Mouse (Mus musculus) induced T-regulatory cell, adult 2 months (primary cell): ENCODE results near the gene Gfer.
"Not testable (repeated sequence)": the region's sequence is repeated elsewhere in the genome, so short reads cannot be mapped to it uniquely, and the experiment has no call there.

ENCODE experiments used
- DNase-seq: peaks from one replicate; pipeline ENCODE4 v3.0.0-alpha.2; 2012; ENCODE audit warnings: low read depth

The Gfer gene

DNA sequence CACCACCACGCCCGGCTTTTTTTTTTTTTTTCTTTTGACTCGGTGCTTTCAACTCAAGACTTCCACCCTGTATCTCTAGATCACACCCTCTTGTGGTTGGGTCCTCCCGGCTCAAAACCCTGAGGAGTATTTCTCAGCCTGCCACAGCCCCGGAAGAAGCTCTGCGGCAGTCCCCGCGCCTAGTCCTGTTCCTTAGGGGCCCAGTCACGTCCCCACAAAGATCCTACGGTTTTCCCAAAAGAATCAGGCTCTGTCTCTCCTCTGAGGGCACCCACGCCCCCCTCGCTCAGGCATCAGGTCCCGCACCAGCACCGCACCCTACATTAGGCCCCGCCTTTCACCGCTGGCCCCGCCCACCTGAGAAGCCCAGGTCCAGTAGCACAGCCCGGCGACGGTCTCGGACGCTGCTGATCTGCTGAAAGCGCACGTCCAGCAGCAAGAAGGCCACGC, 8.8 kb downstream of the Gfer start:
- peak; percentile 85 for DNase-seq

- peak; percentile 87 for DNase-seq
Observed at GRCm38 (mm10) chr17:24686514-24686913, 9.4 kb downstream of the Gfer start.

GRCm38 (mm10) chr17:24677500-24678080, 18.4 kb downstream of the Gfer start:
- no peak for DNase-seq

DNA sequence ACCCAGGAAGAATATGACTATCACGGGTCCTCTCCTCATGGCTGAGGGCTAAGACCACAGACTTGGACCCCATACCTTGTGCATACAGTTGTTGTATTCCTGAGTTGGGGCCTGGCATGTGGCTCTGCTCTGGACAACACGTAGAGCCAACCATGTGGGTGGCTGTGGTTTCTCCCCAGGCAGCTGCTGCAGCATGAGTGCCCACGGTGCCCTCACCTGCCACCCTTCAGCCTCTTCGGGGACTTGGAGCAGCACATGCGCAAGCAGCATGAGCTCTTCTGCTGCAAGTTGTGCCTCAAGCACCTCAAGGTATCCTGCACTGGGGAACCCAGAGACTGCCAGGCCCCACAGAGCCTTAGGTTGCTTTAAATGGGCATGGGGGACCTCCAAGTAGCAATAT, 19.1 kb downstream of the Gfer start:
- DNase-seq = no peak

DNA sequence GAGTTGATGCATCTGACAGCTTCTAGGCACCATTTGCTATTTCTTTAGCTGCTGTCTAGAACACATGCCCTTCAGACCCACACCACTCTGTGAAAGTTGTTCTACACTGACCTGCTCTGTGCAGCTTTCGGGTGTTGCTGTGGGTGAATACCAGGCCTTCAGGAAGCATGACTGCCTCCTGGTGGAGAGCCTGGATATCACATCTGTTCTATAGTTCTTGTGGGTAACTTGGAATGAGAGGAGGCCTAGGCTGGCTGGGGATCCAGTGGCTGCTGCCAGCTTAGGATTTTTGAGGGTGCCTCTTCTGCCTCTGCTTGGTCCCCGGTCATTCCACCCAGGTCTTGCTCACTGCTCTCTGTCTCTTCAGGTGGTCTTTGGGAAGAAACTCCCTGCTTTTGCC, 19.8 kb downstream of the Gfer start:
- peak; percentile 89 for DNase-seq

DNA sequence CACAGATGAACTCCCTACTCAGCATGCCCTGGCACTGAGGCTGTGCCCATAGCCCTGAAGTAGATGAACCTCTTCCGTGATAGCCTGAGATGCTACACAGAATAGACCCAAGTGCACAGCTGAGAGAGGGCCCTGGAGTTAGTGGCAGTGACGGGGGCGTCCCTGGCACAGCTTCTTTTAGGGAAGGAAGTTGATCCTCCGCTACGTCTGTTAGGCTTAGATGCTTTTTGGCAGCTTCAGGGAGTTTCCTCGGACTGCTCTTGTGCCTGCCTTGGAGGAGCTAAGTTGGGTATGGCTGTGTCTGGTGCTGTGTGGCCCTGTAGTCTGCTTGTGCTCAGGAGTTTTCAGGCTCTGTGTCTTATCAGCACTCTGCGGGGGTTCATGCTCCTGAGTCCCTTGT, 21.7 kb downstream of the Gfer start:
- no peak for DNase-seq

DNA sequence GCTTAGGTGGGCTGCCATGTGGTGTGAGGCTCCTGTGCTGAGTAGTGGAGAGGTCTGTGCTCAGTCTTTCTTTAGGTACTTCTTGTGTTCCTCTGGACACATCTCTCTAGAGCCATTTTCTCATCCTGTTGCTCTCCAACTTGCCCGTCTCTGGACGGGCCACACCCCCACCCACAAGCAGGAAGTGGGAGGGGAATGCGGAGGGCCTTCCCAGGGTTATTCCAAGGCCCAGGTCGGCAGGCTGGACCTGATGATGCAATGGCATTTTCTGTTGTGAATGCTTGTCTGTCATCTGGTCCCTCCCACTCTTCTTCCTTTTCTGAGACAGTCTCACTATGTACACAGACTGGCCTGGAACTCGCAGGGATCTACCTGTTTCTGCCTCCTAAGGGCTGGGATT, 23.8 kb downstream of the Gfer start:
- DNase-seq = no peak

GRCm38 (mm10) chr17:24671346-24671745, 24.6 kb downstream of the Gfer start:
- DNase-seq = peak; percentile 43

GRCm38 (mm10) chr17:24670246-24670844, 25.6 kb downstream of the Gfer start:
- no peak for DNase-seq

- peak; percentile 95 for DNase-seq
Observed at GRCm38 (mm10) chr17:24669545-24670245, 26.3 kb downstream of the Gfer start, which contains the start of gene Zfp598. Gene Zfp598 (plus strand): TSS chr17:24669687.

DNA sequence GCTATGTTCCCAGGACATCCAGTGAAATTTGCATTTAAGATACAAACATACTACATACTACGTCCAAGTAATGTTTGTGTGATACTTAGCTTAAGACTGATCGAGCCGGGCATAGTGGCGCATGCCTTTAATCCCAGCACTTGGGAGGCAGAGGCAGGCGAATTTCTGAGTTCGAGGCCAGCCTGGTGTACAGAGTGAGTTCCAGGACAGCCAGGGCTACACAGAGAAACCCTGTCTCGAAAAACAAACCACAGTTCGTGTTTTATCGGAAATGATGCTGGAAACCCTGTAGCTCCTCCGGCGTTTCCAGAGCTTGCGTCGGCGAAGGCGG, 26.8 kb downstream of the Gfer start:
- DNase-seq = not testable (repeated sequence)

DNA sequence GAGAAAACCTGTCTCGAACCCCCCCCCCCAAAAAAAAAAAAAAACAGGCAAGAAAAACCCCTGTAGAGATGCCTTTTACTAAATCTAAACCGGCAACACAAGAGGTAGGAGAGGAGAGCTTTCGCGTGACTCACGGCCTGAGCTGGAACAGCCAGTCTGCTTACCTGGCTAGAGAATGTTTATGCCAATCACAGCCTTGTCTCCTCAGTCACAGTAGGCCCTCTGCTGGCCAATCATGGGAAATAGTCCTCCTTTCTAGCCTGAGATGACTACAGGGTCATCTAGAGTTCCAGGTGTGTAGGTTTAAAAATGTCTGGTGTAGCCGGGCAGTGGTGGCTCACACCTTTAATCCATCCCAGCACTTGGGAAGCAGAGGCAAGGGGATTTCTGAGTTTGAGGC, 28.5 kb downstream of the Gfer start:
- DNase-seq = peak; percentile 85

DNA sequence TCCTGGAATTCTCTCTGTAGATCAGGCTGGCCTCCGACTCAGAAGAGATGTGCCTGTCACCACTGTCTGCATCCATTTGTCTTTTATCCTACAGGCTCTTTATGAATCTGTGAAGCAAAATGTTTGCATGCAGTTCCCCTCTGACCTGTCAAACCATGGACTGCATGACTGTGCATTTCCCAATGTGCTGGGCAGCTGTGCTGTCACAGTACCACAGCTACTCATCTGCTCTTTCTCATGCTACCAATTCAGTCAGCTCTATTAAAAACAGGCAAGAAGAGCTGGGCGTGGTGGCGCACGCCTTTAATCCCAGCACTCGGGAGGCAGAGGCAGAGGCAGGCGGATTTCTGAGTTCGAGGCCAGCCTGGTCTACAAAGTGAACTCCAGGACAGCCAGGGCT, 28.9 kb downstream of the Gfer start:
- not testable (repeated sequence) for DNase-seq

DNA sequence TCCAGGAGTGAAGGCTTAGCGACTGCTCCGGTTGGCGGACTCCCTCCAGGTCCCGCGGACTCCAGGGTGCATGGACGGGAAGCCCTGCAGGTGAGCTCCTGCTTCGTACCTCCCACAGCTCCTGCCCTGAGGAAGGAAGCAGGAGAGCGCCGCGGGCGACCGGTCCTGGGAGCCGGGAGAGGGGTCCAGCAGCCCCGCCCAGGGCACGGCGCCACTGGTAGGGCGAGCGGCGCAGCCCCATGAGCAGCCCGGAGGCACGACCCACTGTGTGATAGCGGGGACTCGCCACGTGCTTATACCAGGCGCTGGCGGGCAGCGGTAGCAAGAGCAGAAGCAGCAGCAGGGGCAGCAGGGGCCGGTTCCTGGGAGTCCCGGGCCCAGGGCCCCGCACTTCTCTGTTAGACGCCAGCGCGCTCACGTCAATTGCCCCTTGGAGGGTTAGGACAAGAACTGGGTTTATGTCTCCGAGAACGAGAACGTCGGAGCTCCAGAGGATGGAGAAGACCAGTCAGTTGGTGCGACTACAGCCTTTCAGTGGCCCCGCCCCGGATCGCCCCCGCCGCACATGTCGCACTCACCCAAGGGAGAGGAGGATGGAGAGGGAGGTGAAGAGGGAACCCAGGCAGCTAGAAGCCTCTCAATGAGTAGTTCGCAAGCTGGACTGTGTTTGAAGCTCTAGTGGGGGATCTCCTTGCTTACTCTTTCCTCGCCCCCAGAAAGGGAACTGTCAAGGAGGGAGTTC, 37.8 kb downstream of the Gfer start, which contains the start of gene Npw:
Gene Npw, minus strand, starts transcription at position 441 of the 742 bp plus-strand sequence.
- DNase-seq = peak; percentile 54

DNA sequence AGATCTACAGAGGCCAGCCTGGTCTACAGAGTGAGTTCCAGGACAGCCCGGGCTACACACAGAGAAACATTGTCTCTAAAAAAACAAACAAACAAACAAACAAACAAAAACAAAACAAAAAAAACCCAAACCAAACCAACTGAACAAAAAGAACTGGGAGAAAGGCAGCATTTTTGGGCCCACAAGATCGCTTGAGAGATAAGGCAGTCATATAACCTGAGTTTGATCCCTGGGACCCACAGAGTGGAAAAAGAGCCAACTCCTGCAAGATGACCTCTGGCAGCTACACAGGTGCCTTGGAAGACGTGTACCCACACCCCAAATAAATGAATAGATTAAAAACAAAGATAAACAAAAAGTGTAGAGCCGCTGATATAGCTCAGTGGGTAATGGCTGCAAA, 41.0 kb downstream of the Gfer start:
- DNase-seq = no peak

- peak; percentile 88 for DNase-seq
Observed at GRCm38 (mm10) chr17:24653967-24654710, 41.8 kb downstream of the Gfer start.

DNA sequence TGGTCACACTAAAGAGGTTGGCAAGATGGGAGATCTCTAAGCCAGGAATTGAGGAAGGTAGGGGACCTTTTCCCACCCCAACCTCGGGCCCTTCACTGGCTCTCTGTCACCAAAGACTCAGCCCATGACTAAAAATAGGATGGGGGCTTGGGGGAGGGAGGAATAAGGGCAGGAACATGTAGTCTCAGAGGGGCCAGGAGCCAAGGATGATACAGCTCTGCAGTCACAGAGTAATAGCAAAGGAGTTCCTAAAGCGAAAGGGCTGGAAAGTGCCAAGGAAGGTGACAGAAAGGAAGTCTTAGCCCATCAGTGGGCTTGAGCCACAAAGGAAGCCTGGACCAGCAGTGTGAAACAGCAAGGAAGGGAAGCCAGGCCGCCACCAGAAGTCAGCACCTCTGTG, 44.1 kb downstream of the Gfer start:
- DNase-seq = no peak

DNA sequence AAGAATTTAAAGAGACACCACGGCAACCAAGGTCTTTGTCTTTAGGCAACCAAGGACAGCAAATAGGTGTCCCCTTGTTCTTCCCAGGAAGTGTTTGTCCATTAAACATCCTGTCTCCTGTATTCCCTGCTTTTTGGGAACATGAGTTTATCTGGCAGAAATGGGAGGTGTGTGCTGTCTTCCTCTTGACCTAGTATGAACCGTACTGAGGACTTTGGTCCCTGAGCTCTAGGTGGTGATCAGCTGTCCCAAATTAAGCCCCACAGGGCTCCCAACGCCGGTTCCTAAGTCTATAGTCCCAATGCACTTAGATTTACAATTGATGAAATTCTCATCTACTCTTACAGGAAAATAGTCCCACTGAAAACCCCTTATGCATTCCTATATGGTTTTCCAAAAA, 45.2 kb downstream of the Gfer start:
- no peak for DNase-seq

- DNase-seq = peak; percentile 37
Observed at GRCm38 (mm10) chr17:24650070-24650616, 45.8 kb downstream of the Gfer start, which contains the start of gene Slc9a3r2. Gene Slc9a3r2 (minus strand): TSS chr17:24650327.

GRCm38 (mm10) chr17:24649581-24650069, 46.3 kb downstream of the Gfer start:
- peak; percentile 34 for DNase-seq

GRCm38 (mm10) chr17:24648731-24649377, 47.1 kb downstream of the Gfer start:
- DNase-seq = no peak
